Mouse (Mus musculus) C2C12 (cell line): ENCODE measurements around the gene Fgd1. TPM values are rescaled to one million over a fixed set of nuclear protein-coding genes. Genes with fewer than 3 reads are reported as not detected.
A peak's percentile ranks its signal among the peaks of the same experiment; 100 is the strongest.

Experiments
- H3K27me3 ChIP-seq: one replicate; pipeline ENCODE4 v1.6.1; 2011; ENCODE audit not compliant: control insufficient read depth, insufficient read depth, insufficient read length
- H3K36me3 ChIP-seq: one replicate; pipeline ENCODE4 v1.6.1; 2011; ENCODE audit not compliant: control insufficient read depth, insufficient read depth
- H3K4me3 ChIP-seq: one replicate; pipeline ENCODE4 v1.5.1; 2011; ENCODE audit warnings: mild to moderate bottlenecking, control low read depth; ENCODE audit not compliant: poor library complexity, insufficient read depth, severe bottlenecking
- H3K79me2 ChIP-seq: one replicate; pipeline ENCODE4 v1.6.1; 2011; ENCODE audit not compliant: control insufficient read depth, insufficient read depth
- H3K79me3 ChIP-seq: one replicate; pipeline ENCODE4 v1.6.1; 2011; ENCODE audit warnings: low read depth, control low read depth
- H3ac ChIP-seq: one replicate; pipeline ENCODE3; 2011; ENCODE audit warnings: low read depth; ENCODE audit not compliant: control insufficient read depth, insufficient read length
- CEBPB ChIP-seq: IDR thresholded peaks from one replicate; pipeline ENCODE4 v1.6.1; 2011; ENCODE audit warnings: low read depth, mild to moderate bottlenecking, control low read depth, moderate library complexity
- CTCF ChIP-seq: IDR thresholded peaks from one replicate; pipeline ENCODE4 v1.5.1; 2011; ENCODE audit not compliant: control insufficient read depth, insufficient read depth, insufficient read length
- FOSL1 ChIP-seq: IDR thresholded peaks from one replicate; pipeline ENCODE4 v1.8.0; 2011; ENCODE audit warnings: mild to moderate bottlenecking, low read length; ENCODE audit not compliant: poor library complexity, insufficient read depth, severe bottlenecking
- MAX ChIP-seq: IDR thresholded peaks from one replicate; pipeline ENCODE4 v1.6.1; 2011; ENCODE audit warnings: mild to moderate bottlenecking, control low read depth
- MYOD1 ChIP-seq: IDR thresholded peaks from one replicate; pipeline ENCODE4 v1.6.1; 2011; ENCODE audit warnings: low read depth; ENCODE audit not compliant: control insufficient read depth, insufficient read length
- MYOG ChIP-seq: IDR thresholded peaks from one replicate; pipeline ENCODE4 v1.6.1; 2011; ENCODE audit not compliant: control insufficient read depth, insufficient read length; ENCODE audit errors: extremely low read depth
- USF1 ChIP-seq: IDR thresholded peaks from one replicate; pipeline ENCODE4 v1.6.1; 2011; ENCODE audit warnings: low read depth, mild to moderate bottlenecking, control low read depth, moderate library complexity
- long read RNA-seq, 2 experiments: library from polyadenylated mRNA; unstranded; transcript quantifications; one replicate each; pipeline ENCODE4 v2.0.0; 2019 to 2020
- polyA plus RNA-seq: library from polyadenylated mRNA; unstranded; fragments of >200 nt; fragmentation: generic; extraction: Trizol; gene quantifications from one replicate; pipeline ENCODE4 v1.2.1, GENCODE M21; 2012; ENCODE audit warnings: missing spikeins

The Fgd1 gene
- polyA plus RNA-seq: 13.9 TPM
- long read RNA-seq, experiment 1, full-length matches to known transcripts: 2 of 6 reads
- long read RNA-seq, experiment 1, partial matches to known transcripts: 3 of 6 reads
- long read RNA-seq, experiment 1, other reads (novel, unspliced or antisense): 1 of 6 reads
- long read RNA-seq, experiment 2, full-length matches to known transcripts: 43 of 62 reads
- long read RNA-seq, experiment 2, partial matches to known transcripts: 7 of 62 reads
- long read RNA-seq, experiment 2, other reads (novel, unspliced or antisense): 12 of 62 reads

- Histone ChIP-seq H3K36me3 (no peaks in the 10 kb centered on the region), H3K79me2 (peaks cover 20% of the 10 kb centered on the region), H3K27me3 (no peaks in the 10 kb centered on the region), H3K79me3 (peaks cover 3% of the 10 kb centered on the region), H3K4me3 (peak within 1 kb of the TSS; percentile 37), H3ac (peak within 1 kb of the TSS; percentile 89)
- TF ChIP-seq CEBPB (no peak), CTCF (no peak), USF1 (no peak), MYOD1 (no peak), MYOG (no peak), MAX (no peak), FOSL1 (no peak)
Measured at GRCm38 (mm10) chrX:151045850-151046249, at the start of gene Fgd1. TSS of gene Fgd1 (plus strand) at chrX:151046150.

- Histone ChIP-seq H3K79me2 (no peaks in the 10 kb centered on the region), H3ac (no peak overlapping the region), H3K79me3 (no peaks in the 10 kb centered on the region), H3K4me3 (no peak overlapping the region), H3K27me3 (no peaks in the 10 kb centered on the region), H3K36me3 (peaks cover 29% of the 10 kb centered on the region)
- TF ChIP-seq MYOD1 (no peak), MYOG (no peak), FOSL1 (no peak), USF1 (no peak), MAX (no peak)
Measured at GRCm38 (mm10) chrX:150996775-150997174, 49.2 kb upstream of the Fgd1 start.

GRCm38 (mm10) chrX:151016938-151017877, 28.7 kb upstream of the Fgd1 start, which contains the start of gene Gnl3l:
TSS of gene Gnl3l (minus strand) at chrX:151017322.
- TF ChIP-seq MAX: no peak
- no peak for TF ChIP-seq MYOD1
- TF ChIP-seq USF1: peak; percentile 77
- peak; percentile 3 for TF ChIP-seq CEBPB
- no peaks in the 10 kb centered on the region for H3K27me3 ChIP-seq
- peak within 1 kb of the TSS; percentile 38 for H3K4me3 ChIP-seq
- H3K79me3 ChIP-seq: peaks cover 7% of the 10 kb centered on the region
- H3K36me3 ChIP-seq: peaks cover 4% of the 10 kb centered on the region
- peaks cover 13% of the 10 kb centered on the region for H3K79me2 ChIP-seq
- peak within 1 kb of the TSS; percentile 65 for H3ac ChIP-seq

DNA sequence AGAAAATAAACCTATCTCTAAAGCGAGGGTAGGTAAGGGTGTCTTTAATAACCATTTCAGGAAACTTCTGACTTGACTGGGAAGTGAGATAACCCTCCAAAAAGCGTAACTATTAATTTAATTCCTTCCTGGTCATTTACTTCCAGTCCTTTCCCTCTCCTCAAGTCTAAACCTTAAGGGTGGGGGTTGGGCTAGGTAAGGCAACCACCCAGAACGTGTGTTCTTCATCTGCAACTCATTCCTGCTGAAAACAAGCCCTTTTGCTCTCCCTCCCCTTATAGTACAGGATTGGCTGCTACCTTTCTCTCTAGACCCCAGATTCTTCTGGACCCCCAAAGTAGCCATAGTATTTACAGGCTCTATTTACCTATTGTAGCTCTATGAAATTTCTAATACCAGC, 28.1 kb upstream of the Fgd1 start:
- Histone ChIP-seq H3K36me3 (peaks cover 4% of the 10 kb centered on the region), H3ac (no peak overlapping the region), H3K79me3 (peaks cover 7% of the 10 kb centered on the region), H3K4me3 (peak overlapping the region; percentile 36), H3K79me2 (peaks cover 13% of the 10 kb centered on the region), H3K27me3 (no peaks in the 10 kb centered on the region)
- TF ChIP-seq CEBPB: no peak
- TF ChIP-seq USF1: no peak
- no peak for TF ChIP-seq CTCF
- TF ChIP-seq MAX: no peak
- no peak for TF ChIP-seq MYOG
- no peak for TF ChIP-seq FOSL1
- TF ChIP-seq MYOD1: no peak

GRCm38 (mm10) chrX:151018798-151019197, 27.2 kb upstream of the Fgd1 start:
- Histone ChIP-seq H3K27me3 (no peaks in the 10 kb centered on the region), H3ac (no peak overlapping the region), H3K36me3 (peaks cover 4% of the 10 kb centered on the region), H3K4me3 (no peak overlapping the region), H3K79me2 (peaks cover 13% of the 10 kb centered on the region), H3K79me3 (peaks cover 7% of the 10 kb centered on the region)
- TF ChIP-seq USF1 (no peak), MYOD1 (no peak)

DNA sequence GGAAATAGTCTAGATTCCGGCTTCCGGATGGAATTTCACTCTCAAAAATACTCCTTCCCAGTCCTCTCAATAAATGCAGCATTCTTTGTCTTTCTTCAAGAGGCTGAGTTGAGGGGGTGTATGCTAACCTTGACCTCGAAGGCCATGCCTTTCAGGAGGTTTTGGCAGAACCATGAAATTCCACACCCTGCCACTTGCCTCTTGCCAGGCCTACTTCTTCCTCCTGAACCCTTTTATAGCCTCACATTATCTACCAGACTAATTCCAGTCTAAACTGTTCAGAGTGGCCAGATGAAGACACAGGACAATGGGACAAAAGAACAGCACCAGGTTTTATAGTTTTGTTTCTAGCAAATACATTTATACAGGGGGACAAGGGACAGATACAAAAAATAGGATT, 14.6 kb upstream of the Fgd1 start:
- no peak for TF ChIP-seq USF1
- TF ChIP-seq MYOG: no peak
- no peak for TF ChIP-seq FOSL1
- no peak for TF ChIP-seq CEBPB
- TF ChIP-seq MAX: no peak
- no peak for TF ChIP-seq MYOD1
- TF ChIP-seq CTCF: no peak
- no peak overlapping the region for H3ac ChIP-seq
- H3K36me3 ChIP-seq: no peaks in the 10 kb centered on the region
- no peaks in the 10 kb centered on the region for H3K27me3 ChIP-seq
- H3K4me3 ChIP-seq: no peak overlapping the region
- H3K79me2 ChIP-seq: no peaks in the 10 kb centered on the region
- H3K79me3 ChIP-seq: no peaks in the 10 kb centered on the region
